Comparison of ENCODE assay signal across 9 mouse cellular contexts in the genomic region with DNA sequence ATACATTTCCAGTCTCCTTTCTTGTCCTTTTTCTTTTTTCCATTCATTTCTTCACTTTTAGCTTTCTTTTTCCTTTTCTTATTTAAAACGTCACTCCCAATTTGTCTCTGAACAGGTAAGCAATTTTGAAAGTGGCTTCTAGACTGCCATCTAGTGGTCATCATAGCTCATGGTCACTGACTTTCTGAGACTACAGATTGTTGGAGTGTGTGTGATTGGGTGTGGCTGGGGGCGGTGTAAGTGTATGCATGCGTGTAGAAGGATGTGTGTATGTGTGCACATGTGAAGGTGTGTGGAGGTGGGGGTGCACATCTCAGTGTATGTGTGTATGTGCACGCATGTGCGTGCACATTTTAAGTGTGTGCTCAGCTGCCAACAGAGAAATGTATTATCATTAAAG.
DNase-seq lines count a peak whose midpoint lies in the region; ATAC-seq lines count a peak whose summit lies in the region.
"Had no signal": no experiment of that assay in that cellular context is flagged by ENCODE, and none has a peak within 500 bp of the region (broad histone marks: within the 10 kb centered on the region; RNA-seq: fewer than 3 reads in every experiment).

No protein-coding gene starts in this region.

- peak; percentile 65; the same call in 1 of the 2 replicates for ATAC-seq in midbrain, embryonic 11.5 days (ENCODE audit: low FRiP score)
- peak; percentile 57; the same call in 1 of the 2 replicates for ATAC-seq in forebrain, embryonic 13.5 days
- ATAC-seq in neural tube, embryonic 14.5 days (ENCODE audit: low read depth), result peak; percentile 62; the same call in 1 of the 2 replicates

- no peaks in the 10 kb centered on the region for H3K27me3 ChIP-seq in midbrain, embryonic 11.5 days (ENCODE audit: control insufficient read depth, insufficient read depth, low read length)
- peaks cover 11% of the 10 kb centered on the region for H3K27me3 ChIP-seq in midbrain, embryonic 10.5 days (ENCODE audit: low read depth, poor library complexity, severe bottlenecking)
- no peaks in the 10 kb centered on the region for H3K27me3 ChIP-seq in forebrain, embryonic 13.5 days
- H3K27me3 ChIP-seq in neural tube, embryonic 14.5 days (ENCODE audit: control insufficient read depth, insufficient read depth, low read length), result no peaks in the 10 kb centered on the region

- no peak overlapping the region for H3K27ac ChIP-seq in midbrain, embryonic 11.5 days (ENCODE audit: low read depth, low read length)
- H3K27ac ChIP-seq in midbrain, embryonic 10.5 days (replicated peaks), result no peak overlapping the region
- no peak overlapping the region for H3K27ac ChIP-seq in forebrain, embryonic 13.5 days
- H3K27ac ChIP-seq in neural tube, embryonic 14.5 days (ENCODE audit: low read depth, low read length), result no peak overlapping the region

- no peaks in the 10 kb centered on the region for H3K36me3 ChIP-seq in midbrain, embryonic 11.5 days (ENCODE audit: control insufficient read depth, insufficient read depth, low read length)
- H3K36me3 ChIP-seq in midbrain, embryonic 10.5 days, result no peaks in the 10 kb centered on the region
- no peaks in the 10 kb centered on the region for H3K36me3 ChIP-seq in forebrain, embryonic 13.5 days (ENCODE audit: poor library complexity, severe bottlenecking)
- H3K36me3 ChIP-seq in neural tube, embryonic 14.5 days (ENCODE audit: control insufficient read depth, insufficient read depth, low read length), result no peaks in the 10 kb centered on the region

- no peaks in the 10 kb centered on the region for H3K9me3 ChIP-seq in midbrain, embryonic 11.5 days (ENCODE audit: control insufficient read depth, low read length)
- no peaks in the 10 kb centered on the region for H3K9me3 ChIP-seq in midbrain, embryonic 10.5 days (replicated peaks)
- H3K9me3 ChIP-seq in forebrain, embryonic 13.5 days (replicated peaks), result no peaks in the 10 kb centered on the region
- H3K9me3 ChIP-seq in neural tube, embryonic 14.5 days (ENCODE audit: control insufficient read depth, low read length), result no peaks in the 10 kb centered on the region

- peak; percentile 83 for DNase-seq in midbrain, embryonic 11.5 days (ENCODE audit: low spot score, missing footprints)
- no peak for DNase-seq in midbrain, embryonic 10.5 days (ENCODE audit: low spot score)
- peak; percentile 67 for DNase-seq in brain, adult 2 months (ENCODE audit: low read depth, low spot score)
- peak; percentile 30 to 40 for DNase-seq in kidney, postnatal 36 days
- no peak for DNase-seq in adrenal gland, adult 8-10 months
- no peak for DNase-seq in right cerebral cortex, postnatal 36 days (ENCODE audit: low spot score in 2 of 2)

- H3K4me2 ChIP-seq in midbrain, embryonic 11.5 days, result no peak overlapping the region
- no peak overlapping the region for H3K4me2 ChIP-seq in forebrain, embryonic 13.5 days
- H3K4me2 ChIP-seq in neural tube, embryonic 14.5 days (ENCODE audit: low read depth, low read length), result no peak overlapping the region

- WGBS in midbrain, embryonic 11.5 days, result 47% methylated on average over 5 of the region's 5 CpGs
- WGBS in midbrain, embryonic 10.5 days, result 52% methylated on average over 5 of the region's 5 CpGs
- WGBS in forebrain, embryonic 13.5 days, result 45% methylated on average over 5 of the region's 5 CpGs
- 49% methylated on average over 5 of the region's 5 CpGs for WGBS in neural tube, embryonic 14.5 days

- peaks cover 7% of the 10 kb centered on the region; the same call in 1 of the 2 replicates for H3K4me1 ChIP-seq in midbrain, embryonic 11.5 days (ENCODE audit: control insufficient read depth, insufficient read depth, low read length)
- peaks cover 27% of the 10 kb centered on the region for H3K4me1 ChIP-seq in midbrain, embryonic 10.5 days
- peaks cover 26% of the 10 kb centered on the region; the same call in 1 of the 2 replicates for H3K4me1 ChIP-seq in forebrain, embryonic 13.5 days
- peaks cover 6% of the 10 kb centered on the region; the same call in 1 of the 2 replicates for H3K4me1 ChIP-seq in neural tube, embryonic 14.5 days (ENCODE audit: control insufficient read depth, insufficient read depth, low read length)

- no peak overlapping the region for H3K9ac ChIP-seq in midbrain, embryonic 11.5 days (ENCODE audit: low read length)
- no peak overlapping the region for H3K9ac ChIP-seq in forebrain, embryonic 13.5 days
- H3K9ac ChIP-seq in neural tube, embryonic 14.5 days (replicated peaks; ENCODE audit: low read depth, low read length), result no peak overlapping the region

- no peak overlapping the region for H3K4me3 ChIP-seq in midbrain, embryonic 11.5 days (ENCODE audit: low read depth, low read length)
- no peak overlapping the region for H3K4me3 ChIP-seq in midbrain, embryonic 10.5 days
- H3K4me3 ChIP-seq in forebrain, embryonic 13.5 days, result no peak overlapping the region
- H3K4me3 ChIP-seq in neural tube, embryonic 14.5 days (ENCODE audit: low read depth, low read length), result no peak overlapping the region
- H3K4me3 ChIP-seq: myocyte had no signal

Comparison
In these comparisons a context has a peak if more than half of its experiments do, and no peak if none do; other contexts are left out.
1. DNase-seq: peak in midbrain, embryonic 11.5 days (single experiment), brain, adult 2 months (single experiment) and kidney, postnatal 36 days (2 of 2); none in midbrain, embryonic 10.5 days (single experiment), adrenal gland, adult 8-10 months (single experiment) and right cerebral cortex, postnatal 36 days (0 of 2).
2. Peak in every context shown above with its lines, with median percentiles within 50 percentile points of each other: ATAC-seq.